Mouse (Mus musculus): ENCODE results near the gene Cst6. TPM values are rescaled to one million over a fixed set of nuclear protein-coding genes. Genes with fewer than 3 reads are reported as not detected.

Cst6 gene
- total and polyA plus RNA-seq, 2 experiments = not detected

DNA sequence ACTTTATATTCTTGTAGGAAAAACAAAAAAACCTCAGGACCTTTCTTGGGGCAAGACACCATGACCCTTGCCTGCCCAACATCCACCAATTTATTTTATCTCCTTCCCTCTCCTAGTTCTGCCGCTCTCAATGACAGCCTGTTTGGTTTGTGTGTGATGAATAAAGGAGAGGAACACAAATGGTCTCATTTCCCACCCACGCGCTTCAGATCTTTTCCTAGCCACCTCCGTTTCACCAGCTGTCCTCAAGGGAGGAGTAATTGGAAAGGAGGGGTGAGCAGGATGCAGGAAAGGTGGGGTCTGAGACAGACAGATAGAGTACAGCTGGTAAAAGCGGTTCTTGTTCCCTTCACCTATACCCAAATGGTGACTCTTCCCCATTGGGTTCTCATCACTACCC is 52.7 kb downstream of the Cst6 start:
- 75% methylated on average over 5 of the region's 5 CpGs for WGBS
- Histone ChIP-seq H3K27ac (replicated peaks; ENCODE audit: insufficient read depth, low read depth, low read length) (no peak overlapping the region), H3K4me3 (ENCODE audit: insufficient read depth, low read depth, low read length) (no peak overlapping the region), H3K27me3 (ENCODE audit: control insufficient read depth, insufficient read depth, low read length) (peaks cover 3% of the 10 kb centered on the region; the same call in 1 of the 2 replicates), H3K4me1 (ENCODE audit: control insufficient read depth, insufficient read depth, low read length) (peaks cover 6% of the 10 kb centered on the region), H3K79me2 (ENCODE audit: control insufficient read depth, insufficient read depth, low read length) (peaks cover 3% of the 10 kb centered on the region; the same call in 1 of the 2 replicates), H3K36me3 (ENCODE audit: control insufficient read depth, insufficient read depth, low read length) (peaks cover 9% of the 10 kb centered on the region), H3K9ac (ENCODE audit: low read depth, low read length) (no peak overlapping the region)
- DNase-seq (ENCODE audit: extremely low read depth, low read depth, low spot score) = no peak
- no peak for TF ChIP-seq POLR2A (IDR thresholded peaks at IDR 0.05; ENCODE audit: extremely low read depth, insufficient read depth, low read length)
- TF ChIP-seq CTCF (IDR thresholded peaks at IDR 0.05; ENCODE audit: low read depth, low read length) = no peak

DNA sequence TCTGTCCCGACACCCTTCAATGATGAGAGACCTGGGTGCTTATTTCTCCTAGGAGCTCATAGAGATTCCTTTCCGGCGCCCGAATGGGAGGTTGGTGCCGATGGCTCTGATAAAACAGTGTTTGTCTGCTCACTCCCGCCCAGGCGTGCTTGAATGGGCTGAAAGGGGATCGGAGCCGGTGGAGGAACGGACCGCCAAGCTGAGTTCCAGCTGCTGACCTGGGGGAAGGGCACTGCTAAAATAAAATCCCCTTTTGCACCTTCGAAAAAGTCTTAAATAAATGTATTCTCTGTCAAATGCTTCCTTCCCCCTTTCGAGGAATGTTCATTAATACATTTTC is 53.7 kb downstream of the Cst6 start:
- WGBS = 5% methylated on average over 13 of the region's 13 CpGs

DNA sequence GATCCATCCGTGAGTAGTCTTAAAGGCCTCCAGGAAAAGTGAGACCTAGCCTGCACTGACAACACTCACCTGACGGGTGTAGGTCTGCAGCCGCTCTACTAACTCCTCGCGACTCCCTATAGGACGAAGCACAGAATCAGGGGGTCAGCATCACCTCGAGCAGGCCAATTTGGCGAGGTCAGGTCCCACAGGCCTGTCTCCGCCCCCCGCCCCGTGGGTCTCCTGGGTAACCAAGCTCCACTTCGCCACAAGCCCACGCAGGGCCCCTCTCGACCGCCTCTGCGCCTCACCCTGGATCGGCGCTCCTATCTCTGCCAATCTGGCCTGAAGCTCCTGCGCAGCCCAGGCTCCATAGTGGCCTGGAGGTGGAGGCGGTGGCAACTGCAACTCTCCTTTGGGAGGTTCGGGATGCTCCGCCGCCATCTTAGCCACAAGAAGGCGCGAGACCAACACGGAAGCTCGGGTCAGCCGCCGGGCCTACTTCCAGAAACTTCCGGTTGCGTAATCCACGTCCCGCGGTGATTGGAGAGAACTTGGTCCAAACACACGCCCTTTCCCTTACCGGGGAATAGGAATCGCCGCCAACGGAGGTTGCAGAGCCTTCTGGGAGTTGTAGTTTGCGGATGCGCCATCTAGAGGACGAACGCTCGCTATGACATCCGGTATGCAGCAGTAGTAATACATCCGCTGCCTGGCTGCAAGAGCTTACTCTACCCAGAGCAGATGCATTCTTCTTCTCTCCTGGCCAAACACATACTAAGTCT is 54.2 kb downstream of the Cst6 start, which contains the start of gene Sf3b2:
TSS of gene Sf3b2 (minus strand) at position 484 of the 764 bp plus-strand sequence.
- H3K27me3 ChIP-seq (ENCODE audit: control insufficient read depth, insufficient read depth, low read length) = peaks cover 3% of the 10 kb centered on the region; the same call in 1 of the 2 replicates
- peak within 1 kb of the TSS; percentile 82 for H3K9ac ChIP-seq (ENCODE audit: low read depth, low read length)
- H3K27ac ChIP-seq (replicated peaks; ENCODE audit: insufficient read depth, low read depth, low read length) = peak within 1 kb of the TSS; percentile 62
- H3K79me2 ChIP-seq (ENCODE audit: control insufficient read depth, insufficient read depth, low read length) = peaks cover 3% of the 10 kb centered on the region; the same call in 1 of the 2 replicates
- TF ChIP-seq POLR2A (IDR thresholded peaks at IDR 0.05; ENCODE audit: extremely low read depth, insufficient read depth, low read length) = peak; percentile 53; the same call in 1 of the 2 replicates
- TF ChIP-seq CTCF (IDR thresholded peaks at IDR 0.05; ENCODE audit: low read depth, low read length) = peak; percentile 86
- H3K4me1 ChIP-seq (ENCODE audit: control insufficient read depth, insufficient read depth, low read length) = peaks cover 6% of the 10 kb centered on the region
- peaks cover 15% of the 10 kb centered on the region for H3K36me3 ChIP-seq (ENCODE audit: control insufficient read depth, insufficient read depth, low read length)
- H3K4me3 ChIP-seq (ENCODE audit: insufficient read depth, low read depth, low read length) = peak within 1 kb of the TSS; percentile 91
- peak; percentile 98 for DNase-seq (ENCODE audit: extremely low read depth, low read depth, low spot score)
- under 1% methylated on average over 46 of the region's 46 CpGs for WGBS

More for the DNA sequence above, 53.7 kb downstream of the Cst6 start:
- Histone ChIP-seq H3K27me3 (ENCODE audit: control insufficient read depth, insufficient read depth, low read length) (peaks cover 3% of the 10 kb centered on the region; the same call in 1 of the 2 replicates), H3K79me2 (ENCODE audit: control insufficient read depth, insufficient read depth, low read length) (peaks cover 3% of the 10 kb centered on the region; the same call in 1 of the 2 replicates), H3K9ac (ENCODE audit: low read depth, low read length) (peak overlapping the region; percentile 32), H3K27ac (replicated peaks; ENCODE audit: insufficient read depth, low read depth, low read length) (peak overlapping the region; percentile 13), H3K36me3 (ENCODE audit: control insufficient read depth, insufficient read depth, low read length) (peaks cover 10% of the 10 kb centered on the region), H3K4me3 (ENCODE audit: insufficient read depth, low read depth, low read length) (peak overlapping the region; percentile 54), H3K4me1 (ENCODE audit: control insufficient read depth, insufficient read depth, low read length) (peaks cover 6% of the 10 kb centered on the region)
- DNase-seq (ENCODE audit: extremely low read depth, low read depth, low spot score) = no peak
- TF ChIP-seq POLR2A (IDR thresholded peaks at IDR 0.05; ENCODE audit: extremely low read depth, insufficient read depth, low read length) (no peak), CTCF (IDR thresholded peaks at IDR 0.05; ENCODE audit: low read depth, low read length) (no peak)

Other genes with a start within 250 kb of the Cst6 start
- 82.1 and 98.7 TPM in 2 replicates for gene Rab1b, start 242.5 kb downstream of the Cst6 start, total RNA-seq (2014; rRNA removed)
- gene Rab1b, start 242.5 kb downstream of the Cst6 start, polyA plus RNA-seq (2012; rRNA removed) = 165 and 169 TPM in 2 replicates
- gene Klc2, start 231.0 kb downstream of the Cst6 start, total RNA-seq (2014; rRNA removed) = 2.4 and 4.6 TPM in 2 replicates
- 8.7 and 12.3 TPM in 2 replicates for gene Klc2, start 231.0 kb downstream of the Cst6 start, polyA plus RNA-seq (2012; rRNA removed)
- gene Pacs1, start 76.5 kb downstream of the Cst6 start, total RNA-seq (2014; rRNA removed) = 1.1 and 3.3 TPM in 2 replicates
- gene Pacs1, start 76.5 kb downstream of the Cst6 start, polyA plus RNA-seq (2012; rRNA removed) = 2.4 and 3.0 TPM in 2 replicates
- gene Sf3b2, start 54.1 kb downstream of the Cst6 start, total RNA-seq (2014; rRNA removed) = 58.1 and 60.0 TPM in 2 replicates
- gene Sf3b2, start 54.1 kb downstream of the Cst6 start, polyA plus RNA-seq (2012; rRNA removed) = 60.8 and 61.4 TPM in 2 replicates
- gene Gal3st3, start 51.2 kb downstream of the Cst6 start, total RNA-seq (2014; rRNA removed) = not detected in 2 replicates
- not detected in 2 replicates for gene Gal3st3, start 51.2 kb downstream of the Cst6 start, polyA plus RNA-seq (2012; rRNA removed)
- not detected in 2 replicates for gene Catsper1, start 13.8 kb downstream of the Cst6 start, total RNA-seq (2014; rRNA removed)
- 0.05 TPM in 1 of 2 replicates, not detected in the other for gene Catsper1, start 13.8 kb downstream of the Cst6 start, polyA plus RNA-seq (2012; rRNA removed)
- 12.7 and 14.0 TPM in 2 replicates for gene Eif1ad, start 17.2 kb upstream of the Cst6 start, total RNA-seq (2014; rRNA removed)
- gene Eif1ad, start 17.2 kb upstream of the Cst6 start, polyA plus RNA-seq (2012; rRNA removed) = 23.9 and 25.9 TPM in 2 replicates
- 20.2 and 21.5 TPM in 2 replicates for gene Banf1, start 17.6 kb upstream of the Cst6 start, total RNA-seq (2014; rRNA removed)
- 68.5 and 71.2 TPM in 2 replicates for gene Banf1, start 17.6 kb upstream of the Cst6 start, polyA plus RNA-seq (2012; rRNA removed)
- 17.5 and 23.2 TPM in 2 replicates for gene Sart1, start 39.1 kb upstream of the Cst6 start, total RNA-seq (2014; rRNA removed)
- 8.3 TPM in 2 replicates for gene Sart1, start 39.1 kb upstream of the Cst6 start, polyA plus RNA-seq (2012; rRNA removed)
- gene Tsga10ip, start 53.0 kb upstream of the Cst6 start, total RNA-seq (2014; rRNA removed) = not detected in 2 replicates
- gene Tsga10ip, start 53.0 kb upstream of the Cst6 start, polyA plus RNA-seq (2012; rRNA removed) = 0.41 TPM in 1 of 2 replicates, not detected in the other
- gene Drap1, start 75.4 kb upstream of the Cst6 start, total RNA-seq (2014; rRNA removed) = 67.4 and 80.5 TPM in 2 replicates
- 57.1 and 59.2 TPM in 2 replicates for gene Drap1, start 75.4 kb upstream of the Cst6 start, polyA plus RNA-seq (2012; rRNA removed)
- gene AI837181, start 75.6 kb upstream of the Cst6 start, total RNA-seq (2014; rRNA removed) = 7.8 and 11.5 TPM in 2 replicates
- 34.1 and 36.6 TPM in 2 replicates for gene AI837181, start 75.6 kb upstream of the Cst6 start, polyA plus RNA-seq (2012; rRNA removed)
- not detected in 2 replicates for gene Fosl1, start 98.0 kb upstream of the Cst6 start, total RNA-seq (2014; rRNA removed)
- gene Fosl1, start 98.0 kb upstream of the Cst6 start, polyA plus RNA-seq (2012; rRNA removed) = not detected in 2 replicates
- 2.7 and 3.3 TPM in 2 replicates for gene Ccdc85b, start 108.3 kb upstream of the Cst6 start, total RNA-seq (2014; rRNA removed)
- 2.4 and 2.6 TPM in 2 replicates for gene Ccdc85b, start 108.3 kb upstream of the Cst6 start, polyA plus RNA-seq (2012; rRNA removed)
- 25.8 and 32.0 TPM in 2 replicates for gene Fibp, start 111.0 kb upstream of the Cst6 start, total RNA-seq (2014; rRNA removed)
- gene Fibp, start 111.0 kb upstream of the Cst6 start, polyA plus RNA-seq (2012; rRNA removed) = 38.5 and 46.6 TPM in 2 replicates
- 0.37 and 0.40 TPM in 2 replicates for gene Ctsw, start 118.9 kb upstream of the Cst6 start, total RNA-seq (2014; rRNA removed)
- gene Ctsw, start 118.9 kb upstream of the Cst6 start, polyA plus RNA-seq (2012; rRNA removed) = 1.1 and 1.5 TPM in 2 replicates
- gene Efemp2, start 124.4 kb upstream of the Cst6 start, total RNA-seq (2014; rRNA removed) = 4.0 and 4.3 TPM in 2 replicates
- 7.7 and 8.5 TPM in 2 replicates for gene Efemp2, start 124.4 kb upstream of the Cst6 start, polyA plus RNA-seq (2012; rRNA removed)
- gene Mus81, start 138.8 kb upstream of the Cst6 start, total RNA-seq (2014; rRNA removed) = 8.1 and 10.9 TPM in 2 replicates
- 21.2 and 22.9 TPM in 2 replicates for gene Mus81, start 138.8 kb upstream of the Cst6 start, polyA plus RNA-seq (2012; rRNA removed)
- 117 and 122 TPM in 2 replicates for gene Cfl1, start 140.9 kb upstream of the Cst6 start, total RNA-seq (2014; rRNA removed)
- 177 and 193 TPM in 2 replicates for gene Cfl1, start 140.9 kb upstream of the Cst6 start, polyA plus RNA-seq (2012; rRNA removed)
- 0.83 and 0.87 TPM in 2 replicates for gene 1700020D05Rik, start 154.2 kb upstream of the Cst6 start, total RNA-seq (2014; rRNA removed)
- gene 1700020D05Rik, start 154.2 kb upstream of the Cst6 start, polyA plus RNA-seq (2012; rRNA removed) = 0.30 and 0.59 TPM in 2 replicates
- gene Snx32, start 161.0 kb upstream of the Cst6 start, total RNA-seq (2014; rRNA removed) = 1.6 and 1.8 TPM in 2 replicates
- gene Snx32, start 161.0 kb upstream of the Cst6 start, polyA plus RNA-seq (2012; rRNA removed) = 4.1 and 4.5 TPM in 2 replicates
- not detected in 2 replicates for gene Ovol1, start 211.1 kb upstream of the Cst6 start, total RNA-seq (2014; rRNA removed)
- gene Ovol1, start 211.1 kb upstream of the Cst6 start, polyA plus RNA-seq (2012; rRNA removed) = 0.12 TPM in 1 of 2 replicates, not detected in the other
- 2.7 and 2.8 TPM in 2 replicates for gene Ap5b1, start 218.5 kb upstream of the Cst6 start, total RNA-seq (2014; rRNA removed)
- 3.4 and 5.3 TPM in 2 replicates for gene Ap5b1, start 218.5 kb upstream of the Cst6 start, polyA plus RNA-seq (2012; rRNA removed)